Mouse (Mus musculus) liver, embryonic 16.5 days (tissue): ENCODE measurements around the gene Gm13083. TPM values are rescaled to one million over a fixed set of nuclear protein-coding genes. Genes with fewer than 3 reads are reported as not detected.
"Not testable (repeated sequence)": the region's sequence is repeated elsewhere in the genome, so short reads cannot be mapped to it uniquely, and the experiment has no call there.

Source experiments
- ATAC-seq: fragments of 200-750 bp; cut with Nextera tagmentation; 2 replicates; pipeline ENCODE4 v1.8.0; 2017; ENCODE audit warnings: low read depth, mild to moderate bottlenecking, moderate number of reproducible peaks, moderate library complexity
- H3K27ac ChIP-seq: fragments of 300-500 bp; sonication (generic); 2 replicates; pipeline ENCODE4 v1.5.1; 2014; ENCODE audit warnings: mild to moderate bottlenecking, low read length
- H3K27me3 ChIP-seq: fragments of 300-500 bp; sonication (generic); 2 replicates; pipeline ENCODE4 v1.6.1; 2014; ENCODE audit warnings: low read depth, low read length, mixed read lengths; ENCODE audit not compliant: control insufficient read depth, insufficient read depth
- H3K36me3 ChIP-seq: fragments of 300-500 bp; sonication (generic); 2 replicates; pipeline ENCODE4 v1.6.1; 2014; ENCODE audit warnings: mild to moderate bottlenecking; ENCODE audit not compliant: control insufficient read depth, insufficient read depth
- H3K4me1 ChIP-seq: fragments of 300-500 bp; sonication (generic); 2 replicates; pipeline ENCODE4 v1.6.1; 2014; ENCODE audit warnings: low read depth, low read length, mixed read lengths; ENCODE audit not compliant: control insufficient read depth
- H3K4me2 ChIP-seq: fragments of 300-500 bp; sonication (generic); 2 replicates; pipeline ENCODE4 v1.6.1; 2014; ENCODE audit warnings: low read depth, low read length, mixed read lengths
- H3K4me3 ChIP-seq: fragments of 300-500 bp; sonication (generic); 2 replicates; pipeline ENCODE4 v1.5.1; 2014; ENCODE audit warnings: low read depth, mild to moderate bottlenecking, low read length
- H3K9ac ChIP-seq: fragments of 300-500 bp; sonication (generic); 2 replicates; pipeline ENCODE4 v1.6.1; 2014; ENCODE audit warnings: low read depth, low read length
- H3K9me3 ChIP-seq: fragments of 300-500 bp; sonication (generic); replicated peaks from 2 replicates; pipeline ENCODE4 v1.6.1; 2016; ENCODE audit warnings: low read length; ENCODE audit not compliant: control insufficient read depth
- WGBS: fragments of 180-500 bp; shearing (Covaris S2); extraction: QIAGEN DNeasy Blood & Tissue Kit; methylation state at CpG from one replicate; pipeline ENCODE4 v1.1.7; 2014; ENCODE audit not compliant: insufficient replicate concordance; 5-methylcytosine and 5-hydroxymethylcytosine counted together
- polyA plus RNA-seq: library from polyadenylated mRNA; unstranded; fragments of >200 nt; fragmentation: Nextera tagmentation; extraction: Ambion mirVana; gene quantifications from 2 replicates; pipeline ENCODE4 v1.2.1, GENCODE M21; 2015

Gene Gm13083
- not detected in 2 replicates for polyA plus RNA-seq

GRCm38 (mm10) chr4:143614703-143615102 is at the start of gene Gm13083:
Gene Gm13083, plus strand, starts transcription at chr4:143615003.
- H3K36me3 ChIP-seq, ATAC-seq, H3K4me1 ChIP-seq: not testable (repeated sequence)

GRCm38 (mm10) chr4:143611927-143612326 is 2.9 kb upstream of the Gm13083 start:
- ATAC-seq, H3K4me2 ChIP-seq, H3K9me3 ChIP-seq, H3K27me3 ChIP-seq, H3K36me3 ChIP-seq, H3K4me1 ChIP-seq, H3K27ac ChIP-seq, H3K9ac ChIP-seq, H3K4me3 ChIP-seq: not testable (repeated sequence)
- 64% methylated on average over 9 of the region's 9 CpGs for WGBS

More at GRCm38 (mm10) chr4:143614703-143615102, at the start of gene Gm13083:
- not testable (repeated sequence) for H3K4me2 ChIP-seq, H3K9me3 ChIP-seq, H3K9ac ChIP-seq, H3K4me3 ChIP-seq, H3K27me3 ChIP-seq, H3K27ac ChIP-seq

GRCm38 (mm10) chr4:143618101-143618500 is 3.3 kb downstream of the Gm13083 start:
- 51% methylated on average over 4 of the region's 4 CpGs for WGBS
- H3K27ac ChIP-seq, H3K27me3 ChIP-seq, H3K4me3 ChIP-seq, H3K36me3 ChIP-seq, H3K4me1 ChIP-seq, ATAC-seq, H3K4me2 ChIP-seq, H3K9me3 ChIP-seq, H3K9ac ChIP-seq: not testable (repeated sequence)

- not testable (repeated sequence) for H3K9me3 ChIP-seq, H3K4me3 ChIP-seq, H3K27ac ChIP-seq, H3K9ac ChIP-seq, H3K4me2 ChIP-seq, H3K4me1 ChIP-seq, H3K27me3 ChIP-seq, H3K36me3 ChIP-seq, ATAC-seq
Observed at GRCm38 (mm10) chr4:143657146-143657545, 42.3 kb downstream of the Gm13083 start, which contains the start of gene Gm13088. Gene Gm13088, minus strand, starts transcription at chr4:143657246.

Other genes starting within 250 kb of the Gm13083 start
- gene Pramel1, start 220.6 kb upstream of the Gm13083 start, polyA plus RNA-seq: not detected in 2 replicates
- gene Pramef8, start 202.6 kb upstream of the Gm13083 start, polyA plus RNA-seq: 3.9 and 4.5 TPM in 2 replicates
- not detected in 2 replicates for gene Oog4, start 164.7 kb upstream of the Gm13083 start, polyA plus RNA-seq
- not detected in 2 replicates for gene Gm13043, start 103.7 kb upstream of the Gm13083 start, polyA plus RNA-seq
- not detected in 2 replicates for gene Gm13040, start 79.0 kb upstream of the Gm13083 start, polyA plus RNA-seq
- not detected in 2 replicates for gene BC080695, start 63.3 kb upstream of the Gm13083 start, polyA plus RNA-seq
- not detected in 2 replicates for gene Gm13057, start 63.3 kb upstream of the Gm13083 start, polyA plus RNA-seq
- not detected in 2 replicates for gene Gm13088, start 42.2 kb downstream of the Gm13083 start, polyA plus RNA-seq
- gene Gm13089, start 87.7 kb downstream of the Gm13083 start, polyA plus RNA-seq: not detected in 2 replicates
- gene Gm13078, start 104.5 kb downstream of the Gm13083 start, polyA plus RNA-seq: not detected in 2 replicates
- not detected in 2 replicates for gene Gm13023, start 174.3 kb downstream of the Gm13083 start, polyA plus RNA-seq
- not detected in 2 replicates for gene Gm13084, start 201.1 kb downstream of the Gm13083 start, polyA plus RNA-seq
- gene Gm13103, start 231.5 kb downstream of the Gm13083 start, polyA plus RNA-seq: not detected in 2 replicates